Mouse (Mus musculus) heart, postnatal 0 days (tissue): ENCODE measurements around the gene Agtr1a.

Source experiments
- CTCF ChIP-seq: IDR thresholded peaks from 2 replicates; pipeline ENCODE4 v1.5.1; 2016; ENCODE audit warnings: antibody characterized with exemption, control low read depth, low read depth
- EP300 ChIP-seq: IDR thresholded peaks from 2 replicates; pipeline ENCODE4 v1.6.1; 2016; ENCODE audit warnings: antibody characterized with exemption, low read depth

- TF ChIP-seq CTCF, result no peak
- no peak for TF ChIP-seq EP300
These were observed 15.7 kb downstream of the Agtr1a start for GRCm38 (mm10) chr13:30351966-30352365.
